8 mouse cellular contexts compared by ENCODE assay signal in genomic region chr9:114639186-114639748, GRCm38 (mm10). TPM values are rescaled to one million over a fixed set of nuclear protein-coding genes. Genes with fewer than 3 reads are reported as not detected.
DNase-seq lines count a peak whose midpoint lies in the region; ATAC-seq and TF ChIP-seq lines count a peak whose summit lies in the region.

No protein-coding gene starts in this region.

- H3K4me1 ChIP-seq in erythroblast, embryonic 14.5 days (ENCODE audit: control insufficient read depth), result peaks cover 38% of the 10 kb centered on the region
- peaks cover 6% of the 10 kb centered on the region; the same call in 1 of the 2 replicates for H3K4me1 ChIP-seq in intestine, embryonic 15.5 days (replicated peaks)

- TF ChIP-seq POLR2A in myocyte (IDR thresholded peaks at IDR 0.05; ENCODE audit: insufficient read length, low read depth), result no peak

- peak; percentile 17 for DNase-seq in thymus, postnatal 4 days
- DNase-seq in thymus, adult 18-20 months, result no peak
- no peak for DNase-seq in left cerebral cortex, adult 8-10 months (ENCODE audit: low spot score in 2 of 2)
- DNase-seq in layer of hippocampus, postnatal 14 days (ENCODE audit: low spot score in 2 of 2), result no peak

- H3K27ac ChIP-seq in intestine, embryonic 15.5 days, result peak overlapping the region; percentile 87

- WGBS in intestine, embryonic 15.5 days, result 10% methylated on average over 18 of the region's 18 CpGs

- H3K4me2 ChIP-seq in intestine, embryonic 15.5 days (replicated peaks), result peak overlapping the region; percentile 64
- peak overlapping the region; percentile 94 for H3K4me2 ChIP-seq in myocyte (ENCODE audit: low read depth)

- peak overlapping the region; percentile 13 for H3ac ChIP-seq in myocyte (ENCODE audit: control insufficient read depth, insufficient read length)

- H3K36me3 ChIP-seq in erythroblast, embryonic 14.5 days (ENCODE audit: control insufficient read depth), result peaks cover 27% of the 10 kb centered on the region
- no peaks in the 10 kb centered on the region for H3K36me3 ChIP-seq in intestine, embryonic 15.5 days
- no peaks in the 10 kb centered on the region for H3K36me3 ChIP-seq in myocyte (ENCODE audit: control insufficient read depth, insufficient read depth)

- H3K27me3 ChIP-seq in erythroblast, embryonic 14.5 days (ENCODE audit: control insufficient read depth), result peaks cover 13% of the 10 kb centered on the region
- H3K27me3 ChIP-seq in intestine, embryonic 15.5 days (replicated peaks), result 0 out of 2 replicates have a peak, but pooled peaks cover 2% of the 10 kb centered on the region
- no peaks in the 10 kb centered on the region for H3K27me3 ChIP-seq in myocyte (ENCODE audit: control insufficient read depth, insufficient read depth, insufficient read length)

- H3K9ac ChIP-seq in intestine, embryonic 15.5 days, result peak overlapping the region; percentile 74

- peak overlapping the region; percentile 93 for H3K4me3 ChIP-seq in erythroblast, embryonic 14.5 days (replicated peaks)
- H3K4me3 ChIP-seq in intestine, embryonic 15.5 days (replicated peaks), result peak overlapping the region; percentile 81
- H3K4me3 ChIP-seq in myocyte, result peak overlapping the region; percentile 56

- no peaks in the 10 kb centered on the region for H3K9me3 ChIP-seq in erythroblast, embryonic 14.5 days (ENCODE audit: control insufficient read depth, low read length)
- no peaks in the 10 kb centered on the region for H3K9me3 ChIP-seq in intestine, embryonic 15.5 days

- ATAC-seq in erythroblast, adult 5-6 weeks (replicated peaks; ENCODE audit: low FRiP score, poor library complexity, severe bottlenecking), result no peak
- ATAC-seq in intestine, embryonic 15.5 days, result peak; percentile 31

- H3K79me2 ChIP-seq in myocyte (ENCODE audit: control insufficient read depth, insufficient read depth), result peaks cover 47% of the 10 kb centered on the region

TF ChIP-seq in myocyte, 11 proteins besides CTCF, POLR2A, EP300 and RAD21:
- TF ChIP-seq POLR2AphosphoS2 (IDR thresholded peaks at IDR 0.05; ENCODE audit: insufficient read length, low read depth) (no peak), MAX (IDR thresholded peaks at IDR 0.05; ENCODE audit: low read depth) (no peak), MYOD1 (IDR thresholded peaks at IDR 0.05; ENCODE audit: control insufficient read depth in 1 of 3, insufficient read length in 2 of 3, low read depth in 2 of 3) (no peak)

RNA-seq across cellular contexts. Expression of gene Cnot10, which starts 0.7 kb away (rescaled TPM):
- polyA plus RNA-seq in erythroblast, embryonic 14.5 days (2012), result 1.6 TPM in 2 replicates
- total RNA-seq in erythroblast, adult 5-6 weeks (2015; ENCODE audit: low replicate concordance), result 7.1 and 9.4 TPM in 2 replicates
- 11.6 and 13.6 TPM in 2 replicates for total RNA-seq in erythroblast, adult 5-6 weeks (2017; ENCODE audit: low replicate concordance)
- 51.9 and 53.1 TPM in 2 replicates for polyA plus RNA-seq in intestine, embryonic 15.5 days (2015; fragmentation: Nextera tagmentation; extraction: Ambion mirVana)
- 29.1 TPM for polyA plus RNA-seq in myocyte (2012; fragmentation: generic; extraction: Trizol)
- total RNA-seq in left cerebral cortex, adult 8-10 months (2022), result 10 to 100 TPM; 42.6 to 48.7 (median 45.0) TPM
- total RNA-seq in layer of hippocampus, postnatal 14 days (2021), result 10 to 100 TPM; 43.8 to 58.2 TPM

RNA-seq across cellular contexts. Expression of gene Dync1li1, which starts 49.3 kb away (rescaled TPM):
- polyA plus RNA-seq in erythroblast, embryonic 14.5 days (2012), result 1.2 and 2.2 TPM in 2 replicates
- total RNA-seq in erythroblast, adult 5-6 weeks (2015; ENCODE audit: low replicate concordance), result 13.3 and 14.6 TPM in 2 replicates
- total RNA-seq in erythroblast, adult 5-6 weeks (2017; ENCODE audit: low replicate concordance), result 19.1 and 19.7 TPM in 2 replicates
- polyA plus RNA-seq in intestine, embryonic 15.5 days (2015; fragmentation: Nextera tagmentation; extraction: Ambion mirVana), result 49.9 and 54.7 TPM in 2 replicates
- 70.9 TPM for polyA plus RNA-seq in myocyte (2012; fragmentation: generic; extraction: Trizol)
- total RNA-seq in left cerebral cortex, adult 8-10 months (2022), result 10 to 100 TPM; 84.6 to 87.5 (median 85.9) TPM
- total RNA-seq in layer of hippocampus, postnatal 14 days (2021), result 100 to 1,000 TPM in 1 of 2 experiments, 10 to 100 TPM in 1; 98.6 to 107 TPM

Comparison
In these comparisons a context has a peak if more than half of its experiments do, and no peak if none do; other contexts are left out.
1. RNA of gene Dync1li1, which starts 49.3 kb away (total RNA-seq): 98.6 to 107 TPM in layer of hippocampus, postnatal 14 days and 84.6 to 87.5 TPM in left cerebral cortex, adult 8-10 months; 13.3 to 19.7 TPM in erythroblast, adult 5-6 weeks; every median in the first group is over 4 times any median in the second.
2. Peak in every context shown above with its lines, with median percentiles within 50 percentile points of each other: H3K4me3 ChIP-seq.